Mouse (Mus musculus): ENCODE results near the gene Pld3.

Gene Pld3

DNA sequence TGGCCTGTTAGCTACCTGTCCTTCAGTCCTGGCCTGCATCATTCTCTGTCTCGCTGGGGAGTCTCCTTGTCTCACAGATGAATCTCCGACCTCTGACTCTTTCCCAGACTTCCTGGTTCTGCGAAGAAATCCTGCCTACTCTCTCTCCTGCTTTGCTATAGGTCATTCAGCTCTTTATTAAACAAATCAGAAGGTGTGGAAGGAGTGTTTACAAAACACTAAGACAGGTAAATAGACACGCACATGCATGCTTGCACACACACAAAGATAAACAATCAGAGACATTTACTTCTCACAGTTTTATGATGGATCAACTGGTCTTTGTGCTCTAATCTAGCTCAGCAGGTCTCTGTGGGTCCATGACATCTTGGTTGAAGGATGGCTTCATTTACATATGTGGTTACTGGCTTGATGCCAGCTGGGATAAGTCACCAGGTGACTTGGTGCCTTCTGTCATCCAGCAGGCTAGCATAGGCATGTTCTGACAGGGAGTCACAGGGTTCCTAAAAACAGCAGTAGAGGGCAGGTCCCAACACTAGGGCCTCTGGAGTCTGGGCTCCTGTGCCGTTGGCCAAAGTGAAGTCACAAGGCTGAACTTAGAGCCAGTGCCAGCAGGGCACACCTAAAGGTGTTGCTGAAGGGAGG, 16.7 kb upstream of the Pld3 start:
- no peak for DNase-seq (ENCODE audit: low spot score in 2 of 2)

DNA sequence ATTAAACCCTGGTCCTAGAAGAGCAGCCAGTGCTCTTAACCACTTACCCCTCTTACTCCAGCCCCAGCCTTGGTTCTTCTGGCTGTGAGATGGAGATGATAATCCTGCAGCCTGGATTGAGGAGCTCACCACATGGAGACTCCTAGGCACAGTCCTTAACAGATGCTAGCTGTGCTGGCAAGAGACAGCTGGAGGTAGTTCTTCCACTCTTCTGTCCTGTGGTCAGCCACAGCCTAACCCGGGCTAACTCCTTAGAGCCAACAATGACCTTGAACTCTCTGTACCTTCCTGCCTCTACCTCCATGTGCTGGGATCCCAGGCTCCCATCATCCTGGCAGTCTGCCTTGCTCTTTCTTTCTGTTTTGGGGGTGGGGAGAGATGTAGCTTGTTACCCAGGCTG, 8.0 kb upstream of the Pld3 start:
- DNase-seq (ENCODE audit: low spot score in 2 of 2) = no peak

GRCm38 (mm10) chr7:27560291-27560887, 7.4 kb upstream of the Pld3 start:
- no peak for DNase-seq (ENCODE audit: low spot score in 2 of 2)

- DNase-seq (ENCODE audit: low spot score in 2 of 2) = no peak
Measured at GRCm38 (mm10) chr7:27552070-27552469, 948 bp downstream of the Pld3 start.

DNA sequence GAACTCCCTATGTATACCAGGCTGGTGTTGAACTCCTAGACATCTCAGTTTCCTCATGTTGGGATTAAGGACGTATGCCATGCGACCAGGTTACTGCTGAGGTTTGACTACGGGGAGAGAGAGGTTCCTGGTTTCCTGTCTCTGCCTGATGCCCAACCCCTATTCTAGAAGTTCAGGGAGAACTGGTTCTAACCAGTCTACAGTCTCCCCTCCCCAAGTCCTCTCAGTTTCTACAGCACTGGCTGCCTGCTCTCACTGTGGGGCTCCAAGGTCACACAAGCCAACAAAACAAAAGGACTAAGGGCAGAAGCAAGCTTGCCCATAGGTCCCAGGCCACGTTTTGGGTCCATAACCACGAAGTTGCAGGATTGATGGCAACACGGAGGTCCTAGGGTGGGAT, 3.4 kb downstream of the Pld3 start:
- DNase-seq (ENCODE audit: low spot score in 2 of 2) = no peak

- peak in 1 of 2 experiments; percentile 49 for DNase-seq (ENCODE audit: low spot score in 2 of 2)
Measured at GRCm38 (mm10) chr7:27544675-27545370, 8.2 kb downstream of the Pld3 start.

GRCm38 (mm10) chr7:27543851-27544250, 9.2 kb downstream of the Pld3 start:
- DNase-seq (ENCODE audit: low spot score in 2 of 2) = no peak

DNA sequence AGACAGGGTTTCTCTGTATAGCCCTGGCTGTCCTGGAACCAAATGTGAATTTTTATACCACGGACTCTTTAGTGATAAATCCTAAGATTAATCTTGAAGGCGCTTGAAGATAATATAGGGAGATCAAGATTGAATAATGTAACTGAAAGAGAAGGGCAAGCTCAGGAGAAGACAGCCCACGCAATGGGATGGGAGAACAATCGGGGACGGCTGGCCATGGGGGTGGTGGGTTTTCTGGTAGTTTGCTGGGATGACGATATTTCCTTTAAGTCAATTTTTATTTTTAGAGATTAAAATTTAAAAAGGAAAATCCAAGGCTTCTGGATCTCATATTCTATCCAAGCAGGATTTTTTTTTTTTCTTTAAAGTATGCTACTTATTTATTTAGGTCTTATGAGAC, 10.0 kb downstream of the Pld3 start:
- no peak for DNase-seq (ENCODE audit: low spot score in 2 of 2)

GRCm38 (mm10) chr7:27542392-27543033, 10.5 kb downstream of the Pld3 start:
- DNase-seq (ENCODE audit: low spot score in 2 of 2) = peak; percentile 83 to 90

DNA sequence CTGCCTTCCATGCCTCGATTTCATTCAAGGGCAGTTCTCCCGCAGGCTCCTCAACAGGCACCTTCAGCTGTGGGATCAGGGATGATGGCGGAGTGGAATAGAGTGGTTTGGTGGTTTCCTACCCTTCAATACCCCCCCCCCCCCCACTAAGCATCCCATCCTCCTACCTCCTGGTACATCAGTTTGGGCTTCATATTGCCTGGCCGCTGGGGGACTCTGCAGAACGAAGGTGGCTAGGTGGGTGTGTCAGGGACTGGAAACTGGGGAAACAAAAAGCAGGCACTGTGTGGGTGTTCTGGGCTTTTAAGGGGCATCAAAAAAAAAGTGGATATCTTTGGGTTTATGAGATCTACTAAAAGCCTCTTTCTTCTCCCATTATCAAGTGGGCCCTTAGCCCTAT, 11.1 kb downstream of the Pld3 start:
- no peak for DNase-seq (ENCODE audit: low spot score in 2 of 2)

DNA sequence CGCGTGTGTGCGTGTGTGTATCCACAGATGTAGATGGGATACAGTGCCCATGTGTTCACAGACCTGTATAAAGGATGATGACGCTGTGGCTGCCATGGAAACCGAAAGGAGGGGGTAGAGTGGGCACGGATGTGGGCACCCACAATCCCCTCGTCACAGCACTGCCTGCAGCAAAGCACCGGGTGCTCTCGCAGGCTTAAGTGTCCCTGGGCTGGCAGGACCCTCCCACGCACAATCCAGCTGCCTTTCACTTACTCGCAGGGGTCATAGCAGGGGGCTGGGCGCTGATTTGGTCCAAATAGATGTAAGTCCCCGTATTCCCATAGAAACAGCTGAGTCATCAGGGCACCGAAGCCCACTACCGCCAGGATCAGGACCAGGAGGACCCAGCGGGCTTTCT, 11.6 kb downstream of the Pld3 start:
- no peak for DNase-seq (ENCODE audit: low spot score in 2 of 2)

DNA sequence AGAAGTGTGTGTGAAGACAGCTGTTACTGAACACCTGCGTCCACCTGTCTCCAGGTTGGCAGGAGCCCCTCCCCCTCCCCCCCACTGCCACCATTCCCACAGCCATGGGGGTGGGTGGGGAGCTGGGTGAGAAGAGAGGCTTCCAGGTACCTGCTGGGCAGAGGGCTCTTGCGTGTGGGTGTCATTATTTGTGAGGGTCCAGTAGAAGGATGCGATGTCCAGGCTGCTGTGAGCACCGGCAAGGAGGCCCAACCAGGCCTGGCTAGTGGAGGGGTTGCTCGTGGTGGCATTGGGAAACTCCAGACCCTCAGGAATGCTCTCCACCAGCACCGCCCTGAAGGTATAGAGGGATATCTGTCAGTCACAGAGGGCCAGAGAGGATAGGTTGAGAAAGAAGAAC, 12.1 kb downstream of the Pld3 start:
- DNase-seq (ENCODE audit: low spot score in 2 of 2) = no peak

DNA sequence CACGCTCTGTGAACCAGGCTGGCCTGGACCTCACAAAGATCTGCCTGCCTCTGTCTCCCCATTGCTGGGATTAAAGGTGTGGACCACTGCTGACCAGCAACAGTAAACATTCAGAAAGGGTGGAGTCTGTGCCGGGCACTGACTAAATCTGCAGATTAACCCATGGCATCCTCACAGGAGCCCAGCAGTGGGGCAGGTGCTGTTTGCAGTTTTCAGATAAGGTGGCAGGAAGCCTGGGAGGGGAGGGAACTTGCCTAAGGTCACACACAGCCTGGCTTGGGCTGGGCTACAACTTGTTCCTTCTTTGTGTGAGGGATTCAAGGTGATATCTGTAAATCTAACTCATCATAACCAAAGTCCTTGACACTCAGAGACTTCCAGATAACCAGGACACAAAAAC, 12.5 kb downstream of the Pld3 start:
- DNase-seq (ENCODE audit: low spot score in 2 of 2) = peak in 1 of 2 experiments; percentile 58

DNA sequence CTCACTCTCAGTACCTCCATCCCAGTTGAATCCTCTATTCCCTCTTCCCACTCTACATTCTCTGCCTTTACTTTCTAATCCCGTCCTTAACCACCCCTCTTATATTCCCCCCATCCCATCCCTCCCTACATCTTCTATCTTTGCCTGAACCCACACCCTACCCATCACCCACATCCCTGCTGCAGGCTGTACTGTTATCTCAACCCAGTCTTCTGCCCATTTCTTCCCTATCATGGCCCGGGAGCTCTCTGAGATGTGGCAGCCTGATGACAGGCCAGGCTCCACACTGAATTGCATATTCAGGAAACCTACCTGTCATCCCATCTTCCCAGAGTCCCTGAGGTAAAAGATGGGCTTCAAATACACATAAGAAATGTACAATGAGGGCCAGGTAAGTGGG, 14.2 kb downstream of the Pld3 start:
- DNase-seq (ENCODE audit: low spot score in 2 of 2) = no peak

DNA sequence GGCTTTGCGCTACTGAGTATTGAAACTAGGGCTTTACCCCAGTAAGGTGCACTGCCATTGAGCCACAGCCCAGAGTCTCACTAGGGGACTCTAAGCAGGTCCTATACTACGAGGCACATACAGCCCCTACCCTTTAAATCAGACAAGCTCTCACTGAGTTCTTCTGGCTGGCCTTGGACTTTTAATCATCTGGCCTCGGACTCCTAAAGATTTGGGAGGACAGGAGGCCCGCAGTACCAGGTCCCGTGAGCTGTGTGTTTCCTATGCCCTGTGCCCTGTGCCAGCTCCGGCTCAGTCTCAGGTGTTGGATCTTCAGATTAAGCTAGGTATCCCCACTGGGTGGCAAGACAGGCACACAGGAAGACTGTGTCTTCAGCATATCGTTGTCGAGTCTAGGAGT, 15.0 kb downstream of the Pld3 start:
- DNase-seq (ENCODE audit: low spot score in 2 of 2) = no peak

DNA sequence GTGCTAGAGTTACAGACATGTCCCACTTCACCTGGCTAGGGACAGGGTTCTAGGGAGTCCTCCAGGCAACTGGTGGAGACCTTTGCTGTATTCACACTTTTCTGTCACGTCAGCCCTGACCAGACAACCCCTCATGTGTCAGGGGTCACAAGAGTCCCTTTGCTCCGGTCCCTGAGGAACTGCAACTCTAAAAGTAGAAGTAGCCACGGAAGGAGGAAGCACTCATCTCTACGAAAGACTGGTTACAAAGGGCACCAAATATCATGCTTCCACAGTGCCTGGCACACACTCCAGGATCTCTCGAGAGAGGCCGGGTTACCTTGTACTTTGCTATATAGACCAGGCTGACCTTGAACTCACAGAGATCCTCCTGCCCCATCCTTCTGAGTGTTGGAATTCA, 16.4 kb downstream of the Pld3 start:
- DNase-seq (ENCODE audit: low spot score in 2 of 2) = no peak

DNA sequence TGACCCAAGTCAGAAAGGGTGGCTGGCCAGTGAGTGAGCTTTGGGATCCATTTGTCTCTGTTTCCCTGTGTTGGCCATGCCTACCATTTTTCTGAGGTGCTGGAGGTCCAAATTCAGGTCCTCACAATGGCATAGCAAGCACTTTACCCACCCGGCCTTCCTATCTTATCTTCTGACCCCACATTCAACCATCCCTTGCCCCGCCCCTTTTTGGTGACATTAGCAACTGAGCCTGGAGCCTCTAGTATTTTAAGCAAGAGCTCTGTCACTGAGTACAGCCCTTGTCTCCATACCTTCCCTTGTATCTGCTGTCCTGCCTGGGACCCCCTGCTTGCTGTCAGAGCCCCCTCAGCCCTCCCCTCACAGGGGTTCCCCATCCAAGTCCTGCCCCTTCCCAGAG, 17.6 kb downstream of the Pld3 start:
- peak; percentile 77 to 78 for DNase-seq (ENCODE audit: low spot score in 2 of 2)

DNA sequence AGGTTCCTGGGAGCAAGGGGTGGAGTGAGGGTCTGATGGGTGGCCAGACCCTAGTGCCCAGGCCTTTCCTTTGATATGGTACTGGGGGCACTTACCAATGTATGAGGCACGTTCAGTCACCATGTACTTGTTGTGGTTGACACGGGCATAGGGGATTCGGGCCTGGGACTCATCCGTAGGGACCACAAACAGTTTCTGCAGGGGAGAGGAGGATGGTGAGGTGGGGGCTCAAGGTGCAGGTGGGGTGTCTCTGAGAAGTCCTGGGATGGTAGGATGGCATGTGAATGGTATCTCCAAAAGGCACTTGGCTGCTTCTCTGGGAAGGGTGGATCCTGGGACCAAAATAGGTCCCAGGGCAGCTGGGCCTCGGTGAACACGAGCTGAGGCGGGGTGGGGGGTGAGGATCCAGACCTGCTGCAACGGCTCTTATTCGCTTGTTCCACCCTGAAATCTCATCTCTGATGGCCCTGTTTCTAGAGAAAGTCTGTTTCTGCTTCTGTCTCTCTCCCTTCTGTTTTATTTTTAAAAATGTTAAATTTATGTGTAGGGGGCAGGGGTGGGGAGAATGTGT, 20.5 kb downstream of the Pld3 start:
- peak in 1 of 2 experiments; percentile 58 for DNase-seq (ENCODE audit: low spot score in 2 of 2)

DNA sequence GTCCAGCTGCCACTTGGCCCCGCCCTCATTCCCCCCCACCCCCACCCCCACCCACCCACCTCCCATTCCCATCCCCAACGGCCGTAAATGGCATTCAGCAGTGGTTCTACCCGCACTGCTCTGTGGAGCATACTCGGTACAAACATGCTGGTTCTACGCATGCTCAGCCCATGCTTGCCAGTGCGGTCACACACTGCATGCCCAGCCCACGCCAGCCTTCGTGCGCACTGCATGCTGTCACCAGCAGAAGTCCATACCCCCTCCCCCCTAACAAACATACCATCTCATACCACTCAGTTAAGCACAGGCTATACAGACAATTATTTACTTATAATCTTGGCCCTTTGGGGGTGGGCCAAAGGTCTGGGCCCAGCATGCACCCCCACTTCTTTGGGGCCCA, 21.3 kb downstream of the Pld3 start:
- DNase-seq (ENCODE audit: low spot score in 2 of 2) = no peak

GRCm38 (mm10) chr7:27530937-27531336, 22.1 kb downstream of the Pld3 start:
- DNase-seq (ENCODE audit: low spot score in 2 of 2) = no peak

DNA sequence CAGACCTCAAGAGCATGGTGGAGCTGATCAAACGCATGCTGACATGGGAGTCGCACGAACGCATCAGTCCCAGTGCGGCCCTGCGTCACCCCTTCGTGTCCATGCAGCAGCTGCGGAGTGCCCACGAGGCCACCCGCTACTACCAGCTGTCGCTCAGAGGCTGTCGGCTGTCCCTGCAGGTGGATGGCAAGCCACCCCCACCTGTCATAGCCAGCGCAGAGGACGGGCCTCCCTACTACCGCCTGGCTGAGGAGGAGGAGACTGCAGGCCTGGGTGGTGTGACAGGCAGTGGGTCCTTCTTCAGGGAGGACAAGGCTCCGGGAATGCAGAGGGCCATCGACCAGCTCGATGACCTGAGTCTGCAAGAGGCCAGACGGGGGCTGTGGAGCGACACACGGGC, 23.9 kb downstream of the Pld3 start:
- DNase-seq (ENCODE audit: low spot score in 2 of 2) = peak in 1 of 2 experiments; percentile 57

- peak; percentile 76 to 93 for DNase-seq (ENCODE audit: low spot score in 2 of 2)
Measured at GRCm38 (mm10) chr7:27526039-27526827, 26.8 kb downstream of the Pld3 start.

All from spleen, postnatal 4 days (tissue).